Mouse (Mus musculus): ENCODE measurements around the gene Nop16. TPM values are rescaled to one million over a fixed set of nuclear protein-coding genes. Genes with fewer than 3 reads are reported as not detected.

The Nop16 gene
- total and polyA plus RNA-seq, 2 experiments = 9.4 to 15.0 TPM

GRCm38 (mm10) chr13:54564232-54565200 is 25.4 kb downstream of the Nop16 start:
- WGBS = 4% methylated on average over 44 of the region's 45 CpGs
- Histone ChIP-seq H3K4me1 (ENCODE audit: control insufficient read depth, insufficient read depth, low read length) (peaks cover 16% of the 10 kb centered on the region), H3K9ac (ENCODE audit: low read depth, low read length) (peak overlapping the region; percentile 84), H3K27me3 (ENCODE audit: control insufficient read depth, insufficient read depth, low read length) (no peaks in the 10 kb centered on the region), H3K36me3 (ENCODE audit: control insufficient read depth, insufficient read depth, low read length) (peaks cover 18% of the 10 kb centered on the region), H3K79me2 (ENCODE audit: control insufficient read depth, insufficient read depth, low read length) (peaks cover 20% of the 10 kb centered on the region; the same call in 1 of the 2 replicates), H3K27ac (replicated peaks; ENCODE audit: insufficient read depth, low read depth, low read length) (peak overlapping the region; percentile 63), H3K4me3 (ENCODE audit: insufficient read depth, low read depth, low read length) (peak overlapping the region; percentile 79)
- TF ChIP-seq POLR2A (IDR thresholded peaks at IDR 0.05; ENCODE audit: extremely low read depth, insufficient read depth, low read length) = no peak
- TF ChIP-seq CTCF (IDR thresholded peaks at IDR 0.05; ENCODE audit: low read depth, low read length) = no peak
- DNase-seq (ENCODE audit: extremely low read depth, low read depth, low spot score) = peak; percentile 56

DNA sequence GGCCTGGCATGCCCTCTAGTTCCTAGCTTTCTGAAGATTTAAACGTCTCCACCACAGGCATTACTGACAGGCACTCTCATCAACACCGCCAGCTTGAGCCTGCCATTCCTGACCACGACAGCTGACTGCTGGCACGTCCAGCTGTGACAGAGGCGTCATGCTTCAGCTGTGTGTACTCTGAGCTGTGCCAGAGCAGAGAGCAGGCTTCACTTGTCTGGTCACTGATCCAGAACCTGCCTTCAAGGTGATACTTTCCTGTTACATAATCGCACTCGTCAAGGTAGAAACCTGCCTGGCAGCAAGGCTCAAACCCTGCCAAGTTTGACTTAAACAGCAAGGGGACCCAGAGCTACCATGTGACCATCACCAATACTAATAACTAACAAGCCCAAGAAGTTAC is 27.3 kb downstream of the Nop16 start:
- no peak overlapping the region for H3K9ac ChIP-seq (ENCODE audit: low read depth, low read length)
- peaks cover 16% of the 10 kb centered on the region for H3K4me1 ChIP-seq (ENCODE audit: control insufficient read depth, insufficient read depth, low read length)
- DNase-seq (ENCODE audit: extremely low read depth, low read depth, low spot score) = peak; percentile 96
- H3K27ac ChIP-seq (replicated peaks; ENCODE audit: insufficient read depth, low read depth, low read length) = peak overlapping the region; percentile 59
- no peaks in the 10 kb centered on the region for H3K27me3 ChIP-seq (ENCODE audit: control insufficient read depth, insufficient read depth, low read length)
- 26% methylated on average over 7 of the region's 7 CpGs for WGBS
- peaks cover 20% of the 10 kb centered on the region; the same call in 1 of the 2 replicates for H3K79me2 ChIP-seq (ENCODE audit: control insufficient read depth, insufficient read depth, low read length)
- no peak for TF ChIP-seq CTCF (IDR thresholded peaks at IDR 0.05; ENCODE audit: low read depth, low read length)
- TF ChIP-seq POLR2A (IDR thresholded peaks at IDR 0.05; ENCODE audit: extremely low read depth, insufficient read depth, low read length) = no peak
- H3K4me3 ChIP-seq (ENCODE audit: insufficient read depth, low read depth, low read length) = no peak overlapping the region
- H3K36me3 ChIP-seq (ENCODE audit: control insufficient read depth, insufficient read depth, low read length) = peaks cover 32% of the 10 kb centered on the region

- Histone ChIP-seq H3K27ac (replicated peaks; ENCODE audit: insufficient read depth, low read depth, low read length) (no peak overlapping the region), H3K36me3 (ENCODE audit: control insufficient read depth, insufficient read depth, low read length) (peaks cover 38% of the 10 kb centered on the region)
Observed at GRCm38 (mm10) chr13:54560608-54561007, 29.3 kb downstream of the Nop16 start.

DNA sequence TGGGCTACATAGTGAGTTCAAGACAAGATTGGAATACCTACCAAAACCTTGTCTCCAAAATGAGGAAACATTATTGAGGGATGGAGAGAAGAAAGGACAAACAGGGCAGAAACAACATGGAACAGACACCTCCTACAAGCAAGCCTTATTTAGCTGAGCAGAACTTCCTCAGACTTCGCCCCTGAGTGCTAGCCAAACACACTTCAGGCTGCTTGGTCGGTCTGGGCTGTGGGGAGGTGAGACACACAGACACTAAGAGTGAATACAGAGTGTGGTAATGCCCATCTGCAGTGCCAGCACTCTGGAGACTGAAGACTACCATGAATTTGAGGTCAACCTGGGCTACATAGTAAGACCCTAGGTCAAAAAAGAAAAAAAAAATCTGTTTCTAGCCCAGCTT is 30.2 kb downstream of the Nop16 start:
- no peak overlapping the region for H3K4me3 ChIP-seq (ENCODE audit: insufficient read depth, low read depth, low read length)
- 64% methylated on average over 2 of the region's 2 CpGs for WGBS
- peaks cover 16% of the 10 kb centered on the region; the same call in 1 of the 2 replicates for H3K79me2 ChIP-seq (ENCODE audit: control insufficient read depth, insufficient read depth, low read length)
- no peaks in the 10 kb centered on the region for H3K27me3 ChIP-seq (ENCODE audit: control insufficient read depth, insufficient read depth, low read length)
- H3K27ac ChIP-seq (replicated peaks; ENCODE audit: insufficient read depth, low read depth, low read length) = no peak overlapping the region
- no peak overlapping the region for H3K9ac ChIP-seq (ENCODE audit: low read depth, low read length)
- peaks cover 13% of the 10 kb centered on the region for H3K4me1 ChIP-seq (ENCODE audit: control insufficient read depth, insufficient read depth, low read length)
- TF ChIP-seq POLR2A (IDR thresholded peaks at IDR 0.05; ENCODE audit: extremely low read depth, insufficient read depth, low read length) (no peak), CTCF (IDR thresholded peaks at IDR 0.05; ENCODE audit: low read depth, low read length) (no peak)
- DNase-seq (ENCODE audit: extremely low read depth, low read depth, low spot score) = no peak
- peaks cover 42% of the 10 kb centered on the region for H3K36me3 ChIP-seq (ENCODE audit: control insufficient read depth, insufficient read depth, low read length)

More at GRCm38 (mm10) chr13:54560608-54561007, 29.3 kb downstream of the Nop16 start:
- DNase-seq (ENCODE audit: extremely low read depth, low read depth, low spot score) = no peak
- H3K4me1 ChIP-seq (ENCODE audit: control insufficient read depth, insufficient read depth, low read length) = peaks cover 16% of the 10 kb centered on the region
- peaks cover 20% of the 10 kb centered on the region; the same call in 1 of the 2 replicates for H3K79me2 ChIP-seq (ENCODE audit: control insufficient read depth, insufficient read depth, low read length)
- H3K27me3 ChIP-seq (ENCODE audit: control insufficient read depth, insufficient read depth, low read length) = no peaks in the 10 kb centered on the region
- H3K4me3 ChIP-seq (ENCODE audit: insufficient read depth, low read depth, low read length) = no peak overlapping the region
- WGBS = 96% methylated on average over 7 of the region's 7 CpGs
- TF ChIP-seq POLR2A (IDR thresholded peaks at IDR 0.05; ENCODE audit: extremely low read depth, insufficient read depth, low read length) (no peak), CTCF (IDR thresholded peaks at IDR 0.05; ENCODE audit: low read depth, low read length) (no peak)
- no peak overlapping the region for H3K9ac ChIP-seq (ENCODE audit: low read depth, low read length)

DNA sequence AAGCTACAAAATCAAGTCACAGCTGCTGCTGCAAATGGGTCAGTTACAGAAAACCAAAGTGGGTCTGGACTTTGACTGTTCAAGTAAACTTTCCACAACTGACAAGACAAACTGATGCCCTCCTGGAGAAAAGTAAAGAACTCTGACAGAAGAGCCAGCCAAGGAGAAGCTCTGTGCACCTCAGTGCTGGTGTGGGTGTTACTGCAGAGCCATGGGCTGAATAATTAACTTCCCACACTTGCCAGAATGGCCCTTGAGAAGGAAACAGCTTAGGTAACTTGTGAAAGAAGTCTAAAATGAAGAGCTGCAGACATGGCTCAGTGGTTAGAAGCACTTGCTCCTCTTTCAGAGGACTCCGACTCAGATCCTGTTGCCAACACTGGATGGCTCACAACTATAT is 32.2 kb downstream of the Nop16 start:
- no peak for TF ChIP-seq POLR2A (IDR thresholded peaks at IDR 0.05; ENCODE audit: extremely low read depth, insufficient read depth, low read length)
- no peak for TF ChIP-seq CTCF (IDR thresholded peaks at IDR 0.05; ENCODE audit: low read depth, low read length)
- Histone ChIP-seq H3K9ac (ENCODE audit: low read depth, low read length) (no peak overlapping the region), H3K36me3 (ENCODE audit: control insufficient read depth, insufficient read depth, low read length) (peaks cover 52% of the 10 kb centered on the region), H3K79me2 (ENCODE audit: control insufficient read depth, insufficient read depth, low read length) (peaks cover 10% of the 10 kb centered on the region; the same call in 1 of the 2 replicates), H3K4me3 (ENCODE audit: insufficient read depth, low read depth, low read length) (no peak overlapping the region), H3K4me1 (ENCODE audit: control insufficient read depth, insufficient read depth, low read length) (peaks cover 8% of the 10 kb centered on the region), H3K27me3 (ENCODE audit: control insufficient read depth, insufficient read depth, low read length) (no peaks in the 10 kb centered on the region), H3K27ac (replicated peaks; ENCODE audit: insufficient read depth, low read depth, low read length) (peak overlapping the region; percentile 22)
- WGBS = 82% methylated on average over 1 of the region's 1 CpGs
- no peak for DNase-seq (ENCODE audit: extremely low read depth, low read depth, low spot score)
